Mouse (Mus musculus) urinary bladder, adult 18-20 months (tissue): ENCODE results near the gene Abtb2.
A peak's percentile ranks its signal among the peaks of the same experiment; 100 is the strongest.

Source experiments
- DNase-seq, 2 experiments: peaks; one replicate each; pipeline ENCODE4 v3.0.0; 2022; ENCODE audit warnings: low spot score in 2 of 2, mixed read lengths in 2 of 2

Abtb2 gene

DNA sequence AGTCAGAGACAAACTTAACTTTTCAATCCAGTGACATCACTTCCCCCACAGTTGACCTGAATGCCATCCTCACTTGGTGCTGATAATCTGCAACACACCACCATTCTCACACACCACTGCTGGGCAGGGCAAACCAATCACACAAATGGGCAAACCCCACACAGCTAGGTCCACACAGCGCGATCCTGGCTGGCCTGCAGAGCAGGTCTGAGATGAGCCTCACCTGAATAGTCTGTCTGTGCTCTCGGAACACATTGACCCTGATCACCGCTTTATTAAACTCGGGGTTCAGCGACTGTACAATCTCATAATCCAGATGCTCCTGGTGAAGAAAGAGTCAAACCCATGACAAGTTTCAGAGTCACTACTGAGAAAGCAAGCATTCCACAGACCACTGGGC lies 176.7 kb downstream of the Abtb2 start:
- DNase-seq: no peak

DNA sequence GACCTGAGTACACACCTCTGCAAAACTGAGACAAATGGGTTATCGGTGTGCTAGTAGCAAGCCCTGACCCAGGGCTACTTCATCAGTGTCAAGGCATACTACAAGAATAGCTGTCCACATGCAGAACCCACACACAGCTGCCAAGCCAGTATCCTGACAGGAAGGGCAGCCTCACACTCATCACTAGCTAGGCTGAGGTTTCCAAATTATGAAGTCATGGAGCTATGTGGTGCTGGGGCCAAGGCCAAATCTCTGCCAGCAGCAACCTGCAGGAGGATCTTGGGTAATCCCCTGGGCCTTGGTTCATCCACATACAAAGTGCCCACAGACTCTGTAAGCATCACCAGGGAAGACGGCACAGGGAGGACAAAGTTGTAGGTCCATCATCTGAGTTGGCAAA lies 177.4 kb downstream of the Abtb2 start:
- no peak for DNase-seq

DNA sequence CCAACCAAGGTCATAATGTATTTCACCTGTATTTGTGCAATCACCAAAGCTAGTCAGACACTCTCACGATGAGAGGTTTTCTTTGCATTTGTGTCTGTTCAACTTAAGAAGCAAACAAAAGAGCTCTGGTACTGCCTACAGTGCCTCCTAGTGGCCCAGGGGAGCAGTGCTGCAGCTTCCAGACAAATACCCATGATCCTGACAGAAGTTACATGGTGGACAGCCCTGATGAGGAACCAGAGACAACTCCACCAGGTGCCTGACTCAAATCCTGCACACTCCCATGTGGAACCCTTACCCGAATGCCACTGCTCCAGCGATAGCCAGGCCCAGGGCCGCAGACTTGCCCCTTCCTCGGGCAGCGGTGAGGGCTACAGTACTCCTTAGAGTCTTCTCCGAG lies 177.9 kb downstream of the Abtb2 start:
- DNase-seq: peak in 1 of 2 experiments; percentile 33

DNA sequence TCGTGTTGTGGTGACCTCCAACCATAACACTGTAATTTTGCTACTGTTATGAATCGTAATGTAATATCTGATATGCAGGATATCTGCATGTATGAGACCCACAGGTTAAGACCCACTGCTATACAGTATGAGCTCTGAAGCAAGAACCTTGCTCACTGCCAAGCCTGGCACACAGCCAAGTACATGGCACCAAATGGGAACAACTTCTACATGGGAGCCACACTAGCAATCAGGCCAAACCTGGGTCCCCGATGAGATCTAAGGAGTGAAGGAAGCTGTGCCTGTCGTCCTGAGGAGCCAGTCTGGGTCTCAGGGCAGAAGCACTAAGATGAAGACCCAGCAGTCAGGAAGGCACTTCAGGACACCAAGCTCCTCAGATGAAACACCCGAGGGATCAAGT lies 179.4 kb downstream of the Abtb2 start:
- no peak for DNase-seq

DNA sequence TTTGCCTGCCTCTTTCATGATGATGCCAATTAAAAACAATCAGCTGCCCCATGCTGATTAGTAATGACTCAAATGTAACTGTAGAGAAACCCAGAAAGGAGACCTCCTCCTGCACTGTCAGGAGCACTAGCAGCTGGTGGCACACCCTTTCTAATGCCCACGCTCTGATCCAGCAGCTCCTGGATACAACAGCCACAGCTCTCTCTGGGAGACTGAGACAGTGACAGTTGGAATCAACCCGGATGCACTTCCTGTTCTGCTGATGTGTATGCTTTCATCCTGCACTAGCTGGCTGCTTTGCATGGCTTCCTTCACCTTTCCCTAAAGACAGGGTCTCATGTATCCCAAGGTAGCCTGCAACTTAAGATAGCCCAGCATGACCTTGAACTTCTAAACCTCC lies 180.0 kb downstream of the Abtb2 start:
- no peak for DNase-seq

DNA sequence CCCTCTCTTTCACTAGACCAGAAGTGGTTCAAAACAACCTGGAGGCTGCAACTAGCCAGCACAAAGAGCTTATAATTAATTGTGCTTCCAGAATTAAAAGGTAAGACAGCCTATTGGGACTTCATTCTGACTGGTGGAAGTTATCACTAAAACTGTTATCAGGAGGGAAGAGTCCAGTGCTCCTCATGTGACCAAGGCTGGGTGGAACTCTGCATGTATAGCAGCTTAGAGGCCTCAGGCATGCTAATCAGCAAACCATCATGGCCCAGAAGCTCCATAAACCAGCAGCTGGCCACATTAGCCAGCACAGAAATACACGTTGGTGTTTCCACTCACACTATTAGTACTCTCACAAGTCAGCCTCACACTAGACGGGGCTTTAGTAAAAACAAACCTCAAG lies 180.7 kb downstream of the Abtb2 start:
- no peak for DNase-seq

DNA sequence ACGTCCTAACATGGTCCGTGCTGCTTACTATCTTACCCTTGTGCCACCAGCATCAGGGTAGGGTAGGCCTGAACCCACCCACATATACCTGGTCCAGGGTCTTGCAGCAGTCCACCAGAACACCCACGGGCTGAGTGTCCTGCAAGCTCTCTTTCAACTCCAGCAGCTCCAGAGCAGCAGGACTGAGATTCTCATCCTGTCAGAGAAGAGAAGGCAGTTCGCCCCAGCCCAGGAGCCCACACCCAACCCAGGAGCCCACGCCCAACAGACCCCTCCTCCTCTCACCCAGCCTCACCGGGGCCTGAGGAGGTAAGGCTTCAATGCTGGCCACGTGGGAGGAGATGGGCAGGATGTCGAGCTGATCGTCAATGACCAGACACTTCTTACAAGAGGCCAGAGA lies 181.8 kb downstream of the Abtb2 start:
- no peak for DNase-seq

DNA sequence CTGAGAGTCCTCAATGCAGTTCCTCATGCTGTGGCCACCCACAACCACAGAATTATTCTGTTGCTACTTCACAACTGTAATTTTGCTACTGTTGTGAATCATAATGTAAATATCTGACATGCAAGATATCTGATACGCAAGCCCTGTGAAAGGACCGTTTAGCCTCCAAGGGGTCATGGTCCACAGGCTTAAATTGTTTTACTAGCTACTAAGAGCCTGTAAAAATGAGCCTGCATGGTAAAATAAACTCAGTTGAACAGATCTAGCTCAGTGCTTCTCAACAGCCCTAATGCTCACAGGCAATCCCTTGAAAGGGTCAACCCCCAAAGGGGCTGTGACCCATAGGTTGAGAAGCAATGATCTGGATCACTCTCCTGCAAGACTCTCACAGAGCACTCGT lies 183.0 kb downstream of the Abtb2 start:
- DNase-seq: no peak

DNA sequence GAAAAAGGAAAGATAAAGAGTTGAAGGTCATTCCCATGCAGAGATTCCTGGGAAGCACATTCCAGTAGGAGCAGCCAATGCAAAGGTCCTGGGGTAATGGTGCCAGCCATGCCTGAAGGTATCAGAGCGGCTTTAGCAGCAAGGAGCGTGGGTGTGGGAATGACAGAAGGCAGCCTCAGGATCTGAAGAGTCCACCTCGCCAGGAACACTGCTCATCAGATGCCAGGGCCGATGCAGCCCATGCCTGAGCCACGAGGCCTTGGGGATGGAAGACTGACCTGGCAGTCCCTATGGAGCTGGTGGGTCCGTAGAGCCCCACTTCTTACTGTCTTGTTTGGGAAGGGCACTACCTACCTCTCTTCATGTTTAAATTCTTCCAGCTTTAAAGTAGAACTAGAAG lies 185.7 kb downstream of the Abtb2 start:
- DNase-seq: no peak

DNA sequence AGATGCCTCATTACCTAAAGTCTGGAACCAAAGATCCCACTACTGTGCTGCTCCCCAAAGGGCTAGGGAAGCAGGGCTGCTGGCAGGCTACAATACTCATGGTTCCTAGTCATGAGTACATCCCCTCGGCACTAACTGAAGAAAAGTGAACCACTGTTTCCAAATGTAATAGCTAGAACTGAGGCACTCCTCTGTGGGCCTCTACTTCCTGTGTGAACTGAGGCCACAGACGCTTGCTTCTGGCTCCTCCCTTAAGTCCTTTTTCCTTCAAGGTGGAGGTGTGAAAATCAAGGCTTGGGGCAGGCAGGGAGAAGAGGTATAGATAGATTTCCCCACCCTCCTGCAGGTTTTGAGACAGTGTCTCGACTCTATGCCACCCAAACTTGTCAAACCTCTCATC lies 188.5 kb downstream of the Abtb2 start:
- DNase-seq: no peak

DNA sequence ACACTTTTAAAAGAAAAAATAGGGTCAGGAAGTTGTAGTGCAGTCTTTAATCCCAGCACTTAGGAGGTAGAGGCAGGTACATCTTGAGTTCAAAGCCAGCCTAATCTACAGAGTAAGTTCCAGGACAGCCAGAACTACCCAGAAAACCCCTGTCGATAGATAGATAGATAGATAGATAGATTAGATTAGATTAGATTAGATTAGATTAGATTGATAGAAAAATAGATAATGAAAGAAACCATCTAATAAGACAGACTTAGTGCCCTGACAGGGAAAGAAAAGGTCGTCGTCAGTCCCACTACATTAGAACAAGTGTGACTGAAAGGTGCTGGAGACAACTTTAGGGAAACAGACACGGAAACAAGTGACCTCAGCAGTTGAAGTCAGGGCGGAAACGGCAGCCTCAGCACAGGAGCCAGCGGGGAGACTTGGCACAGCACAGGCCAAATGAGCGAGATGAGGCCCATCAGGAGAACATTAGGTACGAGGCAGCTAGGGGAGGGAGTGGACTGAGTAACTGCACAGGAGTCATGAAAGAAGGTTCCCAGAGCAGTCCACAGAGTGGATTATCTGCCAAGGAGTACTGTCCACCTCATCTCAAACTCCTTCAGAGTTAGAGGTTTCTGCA lies 189.5 kb downstream of the Abtb2 start:
- DNase-seq: no peak

DNA sequence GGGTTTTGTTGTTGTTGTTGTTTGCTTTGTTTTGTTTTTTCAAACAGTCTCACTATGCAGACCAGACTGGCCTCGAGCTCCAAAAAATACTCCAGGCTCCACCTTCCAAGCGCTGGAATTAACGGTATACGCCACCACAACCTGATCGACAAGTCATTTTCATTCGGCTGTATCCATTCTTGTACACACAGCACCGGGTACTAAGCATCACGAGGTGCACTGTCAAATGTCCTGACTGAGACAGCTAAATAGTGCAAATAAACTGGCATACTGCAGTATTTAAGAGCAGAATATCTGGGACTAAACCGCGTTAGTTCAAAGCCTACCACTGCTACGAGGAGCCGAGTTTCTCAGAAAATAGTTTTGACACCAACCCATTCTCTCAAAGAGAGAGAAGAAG lies 194.3 kb downstream of the Abtb2 start:
- no peak for DNase-seq

DNA sequence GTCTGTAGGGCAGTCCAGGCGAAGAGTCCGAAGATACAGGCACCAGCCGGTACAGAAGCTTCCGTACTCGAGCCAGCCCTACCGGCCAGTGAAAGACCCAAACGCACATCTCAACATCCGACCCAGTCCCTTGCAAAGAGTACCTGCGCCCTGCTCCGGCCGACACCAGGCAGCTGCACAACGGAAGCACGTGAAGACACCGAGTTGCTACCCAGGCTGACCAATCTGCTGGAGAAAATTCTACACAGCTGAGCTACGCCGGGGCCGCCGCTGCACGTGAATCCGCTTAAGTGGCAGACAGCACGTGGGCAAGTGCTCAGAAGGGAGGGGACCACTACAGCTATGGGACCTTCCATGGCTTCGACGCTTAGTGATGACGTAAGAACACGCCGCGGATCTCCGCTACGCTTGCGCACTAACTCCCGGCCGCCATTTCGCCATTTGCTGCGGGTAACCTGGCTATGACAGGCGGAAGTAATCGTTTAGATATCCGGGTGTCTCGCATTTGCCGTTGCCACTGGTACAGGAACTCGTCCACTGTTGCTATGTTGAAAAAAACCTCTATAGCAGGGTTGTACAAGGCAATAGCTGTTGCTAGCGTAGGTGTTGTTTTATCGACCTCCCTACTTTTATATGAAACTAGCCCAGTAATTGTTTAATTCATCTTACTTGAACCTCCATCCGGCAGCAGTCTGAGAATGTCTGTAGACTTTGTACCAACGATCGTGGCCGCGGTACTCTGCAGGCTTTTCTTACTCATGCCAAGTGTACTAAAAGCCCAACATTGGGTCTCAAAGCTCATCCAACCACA lies 195.0 kb downstream of the Abtb2 start, which contains the start of gene Nat10:
Nat10 (minus strand) TSS at position 365 of the 811 bp plus-strand sequence.
- peak; percentile 89 to 96 for DNase-seq

DNA sequence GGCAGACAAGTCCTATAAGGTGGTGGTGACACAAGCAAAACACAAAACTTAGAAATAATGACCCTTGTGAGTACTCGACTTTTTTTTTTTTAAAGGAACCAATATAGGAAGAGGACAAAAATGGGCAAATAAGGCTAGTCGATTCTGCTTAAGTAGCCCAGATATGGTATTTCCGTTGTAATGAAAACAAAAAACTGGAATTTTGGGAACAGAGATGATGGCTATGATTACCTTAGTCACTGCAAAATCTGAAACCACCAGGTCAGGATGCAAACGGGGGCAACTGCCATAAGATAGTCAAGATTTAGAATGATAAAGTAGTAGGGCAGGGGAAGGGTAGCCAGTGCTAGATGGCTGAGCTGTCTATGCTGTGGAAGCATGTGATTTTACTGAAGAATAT lies 195.9 kb downstream of the Abtb2 start:
- no peak for DNase-seq

DNA sequence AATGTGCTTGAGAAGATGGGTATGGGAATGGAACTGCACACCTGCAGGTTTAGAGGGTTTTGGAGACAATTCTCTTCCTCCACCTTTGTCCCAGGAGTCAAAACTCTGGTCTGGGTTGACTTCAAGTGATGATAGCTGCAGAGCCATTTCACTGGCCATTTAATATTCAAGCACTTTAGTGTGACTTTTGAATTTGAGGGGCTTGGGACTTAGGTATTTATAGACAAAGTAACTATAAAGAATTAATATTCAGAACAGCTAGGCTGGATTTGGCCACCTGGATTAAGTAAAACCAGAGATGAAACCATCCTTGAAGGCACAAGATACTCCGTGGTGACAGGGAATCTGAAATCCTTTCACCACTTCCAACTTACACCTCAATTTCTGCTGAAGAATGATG lies 196.4 kb downstream of the Abtb2 start:
- DNase-seq: no peak
